Mouse (Mus musculus): ENCODE measurements around the gene Vav2.

Gene Vav2

GRCm38 (mm10) chr2:27441767-27442707 lies 15.2 kb upstream of the Vav2 start, which contains the start of gene Brd3os:
Gene Brd3os (plus strand): TSS chr2:27442324.
- peak; percentile 39 for DNase-seq (ENCODE audit: low read depth)

GRCm38 (mm10) chr2:27438281-27438680 lies 11.4 kb upstream of the Vav2 start:
- peak; percentile 93 for DNase-seq (ENCODE audit: low read depth)

GRCm38 (mm10) chr2:27437876-27438275 lies 11.0 kb upstream of the Vav2 start:
- peak; percentile 65 for DNase-seq (ENCODE audit: low read depth)

DNA sequence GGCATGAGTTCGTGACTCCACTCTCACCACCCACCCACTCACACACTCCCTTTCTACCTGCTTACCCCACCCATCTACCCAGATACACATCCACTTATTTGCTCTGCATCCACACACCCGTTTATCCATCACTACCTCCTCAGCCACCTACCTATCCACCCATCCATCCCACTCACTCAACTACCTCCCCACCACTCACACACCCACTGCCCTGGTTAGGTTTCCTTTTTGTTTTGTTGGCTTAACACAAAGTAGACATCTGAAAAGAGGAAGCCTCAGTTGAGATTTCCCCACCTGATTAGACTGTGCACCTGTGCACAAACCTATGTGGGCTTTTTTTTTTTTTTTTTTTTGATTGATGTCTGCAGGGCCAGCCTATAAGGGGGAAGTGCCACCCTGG lies 5.8 kb upstream of the Vav2 start:
- no peak for DNase-seq (ENCODE audit: low read depth)

DNA sequence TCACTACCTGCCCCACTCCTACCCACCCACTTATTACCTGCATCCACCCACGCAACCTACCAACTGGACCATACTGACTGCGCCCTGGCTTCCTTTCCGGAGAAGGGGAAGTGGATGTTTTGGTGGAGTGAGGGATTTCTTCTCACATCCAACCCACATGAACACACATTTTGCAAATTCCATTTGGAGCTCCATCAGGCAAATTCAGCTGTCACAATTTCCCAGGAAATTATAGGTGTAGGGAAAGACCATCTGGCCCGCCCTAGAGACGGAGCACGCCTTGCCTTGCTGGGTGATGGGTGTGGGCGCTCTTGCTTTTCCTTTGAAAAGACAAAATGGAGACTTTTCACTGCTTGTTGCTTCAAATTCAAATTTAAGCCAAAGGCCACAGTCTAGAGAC lies 3.8 kb upstream of the Vav2 start:
- DNase-seq (ENCODE audit: low read depth), result no peak

- peak; percentile 87 for DNase-seq (ENCODE audit: low read depth)
These were observed 1.2 kb upstream of the Vav2 start for GRCm38 (mm10) chr2:27428071-27428470.

DNA sequence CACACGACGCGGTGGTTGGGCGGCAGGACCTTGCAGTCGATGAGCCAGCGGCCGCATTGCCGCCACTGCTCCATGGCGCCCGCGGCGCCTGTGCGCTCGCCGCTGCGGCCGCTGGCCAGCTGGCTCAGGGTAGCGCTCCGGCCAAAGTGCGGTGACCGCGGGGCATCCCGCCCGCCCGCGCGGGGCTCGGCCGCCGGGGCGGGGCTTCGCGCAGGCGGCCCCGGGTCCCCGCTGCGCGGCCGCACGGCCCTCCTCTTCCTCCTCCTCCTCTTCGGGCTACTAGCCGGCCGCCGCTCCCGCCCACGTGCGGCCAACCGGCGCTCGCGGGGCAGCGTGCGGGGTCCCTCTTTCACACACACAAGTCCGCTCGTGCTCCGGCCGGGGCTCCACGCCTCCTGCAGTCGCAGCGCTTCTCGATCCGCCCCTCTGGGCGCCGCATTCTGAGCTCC lies 403 bp downstream of the Vav2 start:
- peak; percentile 49 for DNase-seq (ENCODE audit: low read depth)

DNA sequence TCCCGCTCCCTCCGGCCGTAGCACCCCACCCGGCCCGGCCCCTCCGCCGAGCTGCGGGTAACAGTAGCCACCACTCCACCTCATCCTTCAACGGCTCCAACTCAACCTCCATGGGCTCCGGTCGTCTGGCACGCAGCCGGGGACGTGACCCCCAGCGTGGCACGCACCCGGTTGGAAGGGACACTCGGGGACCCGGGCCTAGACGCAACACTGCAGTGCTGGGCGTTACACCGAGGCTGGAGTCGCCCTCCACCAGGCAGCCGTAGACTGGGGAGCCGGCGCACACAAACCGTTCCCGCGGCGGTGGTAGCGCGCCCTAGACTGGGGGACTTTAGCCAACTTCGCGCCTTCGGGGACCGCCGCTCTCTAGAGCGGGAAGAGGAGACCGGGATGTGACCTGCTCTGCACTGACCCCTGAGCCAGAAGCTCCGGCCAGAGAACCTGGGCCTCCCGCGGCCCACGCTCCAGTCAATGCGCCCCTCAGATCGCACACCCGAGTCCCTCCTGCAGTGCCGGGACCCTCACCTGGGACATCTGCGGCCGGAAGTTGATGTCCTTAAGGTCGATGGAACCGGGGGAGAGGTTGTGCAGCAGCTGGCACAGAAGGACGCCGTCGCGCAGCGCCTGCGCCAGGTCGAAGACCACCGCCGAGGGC lies 955 bp downstream of the Vav2 start:
- no peak for DNase-seq (ENCODE audit: low read depth)

DNA sequence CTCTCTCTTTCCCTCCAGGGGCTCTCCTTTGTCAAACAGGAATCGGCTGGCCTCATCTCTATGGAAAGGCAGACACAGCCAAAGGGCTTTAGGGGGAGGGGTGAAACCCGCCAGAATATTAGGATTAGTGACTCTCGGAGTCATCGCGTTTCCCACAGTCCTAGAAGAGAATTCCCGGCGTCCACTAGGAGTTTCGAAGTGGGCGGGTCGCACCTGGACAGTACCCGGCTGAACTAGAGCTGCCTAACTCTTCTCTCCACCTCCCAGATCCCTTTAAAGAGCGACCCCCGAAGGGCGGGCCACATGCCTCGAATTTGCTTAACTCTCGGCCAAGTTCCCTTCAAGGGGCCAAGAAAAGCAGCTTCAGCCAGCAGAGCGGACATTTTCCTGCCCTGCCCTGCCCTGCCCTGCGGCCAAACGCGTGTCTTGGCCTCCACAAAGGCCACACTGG lies 1.6 kb downstream of the Vav2 start:
- no peak for DNase-seq (ENCODE audit: low read depth)

- DNase-seq (ENCODE audit: low read depth), result no peak
These were observed 3.2 kb downstream of the Vav2 start for GRCm38 (mm10) chr2:27423596-27423995.

- DNase-seq (ENCODE audit: low read depth), result no peak
These were observed 5.4 kb downstream of the Vav2 start for GRCm38 (mm10) chr2:27421293-27422068.

- no peak for DNase-seq (ENCODE audit: low read depth)
These were observed 8.2 kb downstream of the Vav2 start for GRCm38 (mm10) chr2:27418577-27419070.

DNA sequence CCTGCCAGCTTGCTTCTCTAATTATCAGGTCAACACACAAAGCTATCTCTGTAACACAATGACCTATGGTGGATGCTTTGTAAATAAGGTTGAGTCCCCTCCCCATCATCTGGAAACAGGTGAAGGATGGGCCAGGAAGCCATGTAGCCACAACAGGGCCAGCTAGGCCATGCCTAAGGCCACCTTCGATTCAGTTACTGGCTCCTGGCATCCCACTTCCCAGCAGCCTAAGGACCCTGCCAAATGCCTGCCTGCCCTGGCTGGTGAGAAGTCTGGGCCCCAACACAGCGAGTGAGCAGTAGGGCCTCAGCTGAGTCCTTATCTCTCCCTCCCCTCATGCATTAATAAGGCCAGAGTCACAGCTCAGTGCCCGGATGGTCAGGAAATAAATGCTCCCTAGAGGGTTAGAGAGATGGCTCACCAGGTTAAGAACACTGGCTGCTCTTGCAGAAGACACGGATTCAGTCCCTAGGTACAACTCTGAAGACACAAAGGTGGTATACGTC lies 9.1 kb downstream of the Vav2 start:
- DNase-seq (ENCODE audit: low read depth), result no peak

DNA sequence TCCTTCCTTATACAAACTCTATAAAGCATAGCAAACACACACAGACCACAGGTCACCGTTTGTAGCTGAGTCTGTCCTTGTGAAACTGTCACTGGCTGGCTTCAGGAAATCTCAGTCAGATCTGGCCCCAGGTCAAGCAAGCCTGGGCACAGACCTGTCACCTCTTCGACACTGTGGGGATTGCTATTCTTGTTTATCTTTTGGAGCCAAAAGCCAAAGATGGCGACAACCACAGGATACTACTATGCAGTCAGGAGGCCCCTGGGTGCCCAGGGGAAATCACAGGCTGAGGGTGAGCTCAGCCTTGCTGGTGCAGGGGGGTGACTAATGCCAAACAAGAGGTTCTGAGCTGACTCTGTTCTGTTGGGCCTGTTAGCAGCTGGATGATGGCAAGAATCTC lies 10.4 kb downstream of the Vav2 start:
- DNase-seq (ENCODE audit: low read depth), result peak; percentile 32

- peak; percentile 45 for DNase-seq (ENCODE audit: low read depth)
These were observed 11.6 kb downstream of the Vav2 start for GRCm38 (mm10) chr2:27415060-27415783.

- no peak for DNase-seq (ENCODE audit: low read depth)
These were observed 12.7 kb downstream of the Vav2 start for GRCm38 (mm10) chr2:27413936-27414657.

DNA sequence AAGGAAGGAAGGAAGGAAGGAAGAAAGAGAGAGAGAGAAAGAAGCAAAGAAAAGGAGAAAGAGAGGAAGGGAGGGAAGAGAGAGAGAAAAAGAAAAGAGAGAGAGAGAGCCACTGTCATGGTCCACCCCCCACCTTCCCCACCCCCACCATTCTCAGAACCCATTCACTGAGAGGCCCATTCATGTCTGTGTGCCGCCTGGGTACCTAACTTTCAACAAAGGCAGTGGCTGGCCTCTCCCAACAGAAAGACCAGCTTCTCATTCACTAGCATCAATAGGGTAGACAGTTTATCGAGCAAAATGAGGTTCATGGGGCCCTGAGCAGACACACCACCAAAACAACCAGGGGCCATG lies 13.3 kb downstream of the Vav2 start:
- DNase-seq (ENCODE audit: low read depth), result no peak

- DNase-seq (ENCODE audit: low read depth), result no peak
These were observed 14.5 kb downstream of the Vav2 start for GRCm38 (mm10) chr2:27412245-27412800.

DNA sequence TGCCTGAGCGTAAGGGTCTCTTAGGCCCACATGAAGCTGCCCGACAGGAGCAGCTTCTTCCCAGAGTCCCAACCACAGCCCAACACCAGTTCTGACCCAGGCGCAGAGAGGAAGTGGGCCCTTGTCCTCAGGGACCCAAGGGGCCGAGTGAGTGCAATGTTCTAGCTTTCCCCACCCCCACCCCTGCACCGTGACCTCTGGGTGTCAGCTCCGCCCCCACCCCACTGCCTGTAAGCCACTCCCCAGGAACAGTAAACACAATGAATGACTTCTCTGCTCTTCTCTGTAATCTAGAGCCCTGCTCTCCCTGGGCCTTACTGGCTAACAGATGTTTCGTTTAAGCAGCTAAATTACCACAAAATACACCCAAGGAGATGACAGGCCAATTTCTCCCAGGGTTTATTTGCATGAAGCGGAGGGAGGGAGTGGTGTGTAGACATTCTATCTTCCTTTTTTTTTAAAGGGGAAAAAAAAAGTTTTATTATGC lies 15.1 kb downstream of the Vav2 start:
- peak; percentile 33 for DNase-seq (ENCODE audit: low read depth)

DNA sequence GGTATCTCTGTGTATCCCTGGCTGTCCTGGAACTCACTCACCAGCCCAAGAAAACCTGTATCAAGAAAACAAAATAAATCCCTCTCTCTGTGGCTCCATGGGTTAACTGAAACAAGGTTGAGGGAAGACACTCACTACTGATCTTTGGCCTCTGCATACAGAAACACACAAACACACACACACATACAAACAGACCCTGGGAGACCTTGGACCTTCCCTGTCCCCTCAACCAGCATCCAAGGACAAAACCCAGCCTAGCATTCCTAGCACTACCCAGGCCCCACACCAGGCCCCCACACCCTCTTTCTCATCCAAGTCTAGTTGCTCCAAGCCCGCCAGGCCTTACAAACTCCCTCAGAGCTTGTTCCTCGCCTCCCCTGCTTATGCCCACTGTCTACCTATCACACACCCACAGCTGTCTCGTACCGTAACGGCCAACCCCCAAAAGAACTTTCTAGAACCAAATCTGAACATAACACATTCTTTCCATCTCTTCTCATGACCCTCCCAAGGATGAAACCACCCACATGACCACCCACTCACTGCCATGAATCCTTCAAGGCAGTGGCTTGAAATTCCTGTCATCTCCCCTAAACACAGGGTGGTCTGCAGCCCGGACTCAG lies 16.2 kb downstream of the Vav2 start:
- DNase-seq (ENCODE audit: low read depth), result no peak

Measured in 416B (cell line).